Mouse (Mus musculus) granulocyte monocyte progenitor cell, adult 5-6 weeks (primary cell): ENCODE measurements around the gene Fat2. TPM values are rescaled to one million over a fixed set of nuclear protein-coding genes. Genes with fewer than 3 reads are reported as not detected.

Experiments used
- ATAC-seq: replicated peaks from 2 replicates; pipeline ENCODE4 v1.8.0; 2016; ENCODE audit warnings: mild to moderate bottlenecking, moderate TSS enrichment, inconsistent platforms; ENCODE audit not compliant: poor library complexity, severe bottlenecking
- total RNA-seq, 2 experiments: library from RNA; stranded (forward) in 1 of 2; stranded (reverse) in 1 of 2; fragments of 200-712, 200-1000 nt in 1 of 2; fragments of >200 nt in 1 of 2; fragmentation: Nextera tagmentation in 1 of 2; gene quantifications; 2 replicates each; pipeline ENCODE4 v1.2.3; 2014 to 2017

The Fat2 gene
- not detected in 2 replicates for total RNA-seq (2014; fragmentation: Nextera tagmentation)
- total RNA-seq (2017) = not detected in 2 replicates

GRCm38 (mm10) chr11:55336101-55336891 lies at the start of gene Fat2:
Gene Fat2 (minus strand): TSS chr11:55336564.
- no peak for ATAC-seq

DNA sequence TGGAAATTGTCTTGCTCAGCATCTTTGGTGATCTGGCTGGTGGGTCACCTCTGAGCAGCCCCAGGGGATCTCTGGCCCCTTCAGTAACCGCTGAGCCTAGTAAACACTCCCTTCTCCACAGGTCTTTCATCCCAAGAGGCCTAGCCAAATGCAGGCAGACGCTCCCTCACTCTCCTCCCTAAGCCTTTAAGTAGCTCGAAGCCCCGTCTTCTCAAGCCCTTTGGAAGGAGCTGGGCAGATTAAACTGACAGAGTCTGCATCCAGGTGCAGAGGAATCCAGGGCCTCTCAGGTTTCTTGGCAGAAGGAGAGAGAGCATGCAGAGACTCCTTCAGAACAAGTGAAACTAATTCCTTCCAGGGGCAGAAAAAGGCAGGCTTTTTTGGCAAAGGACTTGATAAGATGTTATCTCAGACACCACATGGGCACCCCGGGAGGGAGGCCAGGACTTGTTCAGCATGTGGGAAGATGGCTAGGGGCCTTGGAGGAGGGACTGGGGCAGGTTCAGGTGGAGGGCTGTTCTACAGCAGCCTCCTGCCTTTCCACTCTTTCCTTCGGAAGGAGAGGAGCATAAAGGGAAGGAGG lies 47.2 kb upstream of the Fat2 start:
- no peak for ATAC-seq

DNA sequence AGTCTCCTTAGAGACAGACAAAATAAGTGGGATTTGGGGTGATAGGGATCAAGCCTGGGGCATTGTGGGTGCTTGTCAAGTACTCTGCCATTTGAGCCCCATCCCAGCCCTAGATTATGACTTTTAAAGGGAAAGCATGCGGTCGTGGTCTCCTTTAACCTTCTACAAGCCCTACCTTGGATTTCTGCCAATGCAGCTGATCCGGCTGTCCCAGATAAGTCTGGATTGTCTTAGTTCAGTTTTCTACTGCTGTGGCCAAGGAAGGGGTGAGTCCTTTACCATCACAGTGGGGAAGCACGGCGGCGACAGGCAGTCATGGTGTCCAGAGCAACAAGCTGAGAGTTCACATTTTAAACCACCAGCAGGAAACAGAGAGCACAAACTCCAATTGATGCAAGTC lies 44.5 kb upstream of the Fat2 start:
- ATAC-seq = no peak

DNA sequence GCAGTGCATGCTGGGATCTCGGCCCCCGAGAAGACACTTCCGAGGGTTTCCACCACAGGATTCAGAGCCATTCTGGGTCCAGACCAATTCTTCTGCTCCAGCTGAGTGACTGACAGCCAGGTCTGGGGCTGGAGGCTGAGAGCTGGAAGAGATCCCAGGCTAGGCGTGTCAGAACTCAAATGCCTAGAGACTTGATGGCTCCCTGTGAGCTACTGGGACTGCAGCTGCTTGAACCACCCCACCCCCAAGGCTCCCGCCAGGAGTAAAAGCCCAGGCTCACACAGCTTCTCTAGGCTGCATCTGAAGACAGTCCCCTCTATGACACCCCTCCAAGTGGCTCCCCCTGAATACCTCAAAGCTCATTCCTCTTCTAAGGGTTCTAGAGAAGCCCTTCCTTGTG lies 42.0 kb upstream of the Fat2 start:
- no peak for ATAC-seq

DNA sequence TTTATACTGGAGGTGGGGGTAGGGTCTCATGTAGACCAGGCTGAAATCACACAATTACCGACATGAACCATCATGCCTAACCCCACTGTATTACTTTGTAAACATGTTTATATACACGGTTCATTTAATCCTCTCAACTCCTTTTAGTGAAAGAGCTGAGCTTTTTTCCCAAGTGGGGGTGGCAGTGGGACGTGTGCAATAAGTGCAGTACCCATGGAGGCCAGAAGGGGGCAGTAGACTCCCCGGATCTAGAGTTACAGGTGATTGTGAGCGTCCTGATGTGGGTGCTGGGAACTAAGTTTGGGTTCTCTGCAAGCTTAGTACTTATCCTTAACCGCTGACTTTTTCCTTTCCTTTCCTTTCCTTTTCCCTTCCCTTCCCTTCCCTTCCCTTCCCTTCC lies 37.5 kb upstream of the Fat2 start:
- ATAC-seq = no peak; the same call in 1 of the 2 replicates

- ATAC-seq = no peak
These were observed 37.0 kb upstream of the Fat2 start for GRCm38 (mm10) chr11:55373373-55373772.

GRCm38 (mm10) chr11:55372001-55372400 lies 35.6 kb upstream of the Fat2 start:
- ATAC-seq = no peak

- no peak for ATAC-seq
These were observed 32.7 kb upstream of the Fat2 start for GRCm38 (mm10) chr11:55369093-55369471.

GRCm38 (mm10) chr11:55368388-55369092 lies 32.2 kb upstream of the Fat2 start:
- no peak for ATAC-seq

DNA sequence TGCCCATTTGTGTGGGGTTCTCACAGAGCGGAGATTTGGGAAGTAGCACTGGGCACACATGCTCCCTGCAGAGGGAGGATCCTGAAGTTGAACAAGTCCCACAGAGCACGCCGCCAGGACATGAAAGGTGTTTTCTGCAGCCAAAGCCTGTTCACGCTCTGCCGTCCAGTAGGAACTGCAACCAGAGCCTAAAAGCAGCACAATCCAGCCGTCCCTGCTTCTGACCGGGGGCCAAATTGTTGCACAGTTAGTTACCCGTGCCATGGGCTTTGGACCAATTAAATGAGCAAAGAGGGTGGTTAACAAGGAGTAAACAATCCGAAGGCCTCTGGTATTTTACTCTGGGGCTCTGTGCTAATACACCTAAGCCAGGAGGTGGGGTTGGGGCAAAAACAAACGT lies 31.4 kb upstream of the Fat2 start:
- ATAC-seq = no peak

- no peak for ATAC-seq
These were observed 29.5 kb upstream of the Fat2 start for GRCm38 (mm10) chr11:55365840-55366239.

GRCm38 (mm10) chr11:55365242-55365641 lies 28.9 kb upstream of the Fat2 start:
- ATAC-seq = no peak

DNA sequence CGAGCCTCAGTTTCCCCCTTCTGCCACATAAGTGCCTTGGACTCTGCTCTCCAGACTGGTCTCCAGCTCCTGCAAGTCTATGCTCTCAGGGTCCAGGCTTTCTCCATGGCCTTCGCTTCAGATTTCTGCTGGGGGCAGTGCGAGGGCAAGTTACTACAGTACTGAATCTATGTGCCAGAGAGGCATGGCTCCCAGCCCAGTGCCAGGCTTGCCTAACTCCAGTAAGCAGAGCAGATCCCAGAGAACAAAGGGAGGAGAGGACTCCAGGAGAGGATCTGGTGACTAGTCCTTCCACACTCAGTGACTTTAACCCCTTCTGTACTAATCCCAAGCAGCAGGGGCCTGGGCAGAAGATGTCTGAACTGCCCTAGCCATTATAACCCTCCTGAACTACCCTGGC lies 28.3 kb upstream of the Fat2 start:
- ATAC-seq = no peak

GRCm38 (mm10) chr11:55358094-55358783 lies 21.9 kb upstream of the Fat2 start:
- ATAC-seq = no peak

DNA sequence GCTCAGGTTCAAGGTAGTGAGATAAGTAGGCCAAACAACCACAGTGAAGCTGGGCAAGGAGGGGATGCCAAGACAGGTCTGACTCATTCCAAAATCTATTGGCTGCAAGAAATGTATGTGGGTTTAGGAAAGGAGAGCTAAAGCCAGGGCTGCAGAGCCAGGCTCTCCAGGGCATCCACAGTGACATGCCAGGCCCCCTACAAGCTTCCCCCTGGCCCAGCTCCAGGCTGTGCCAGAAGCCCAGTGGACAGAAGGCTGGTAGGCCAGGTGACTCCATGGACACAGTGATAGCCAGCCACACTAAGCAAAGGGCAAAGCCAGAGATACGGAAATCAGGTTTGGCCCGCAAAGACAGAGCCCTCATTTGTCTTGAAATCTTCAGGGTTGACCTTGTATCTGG lies 20.5 kb upstream of the Fat2 start:
- no peak for ATAC-seq

DNA sequence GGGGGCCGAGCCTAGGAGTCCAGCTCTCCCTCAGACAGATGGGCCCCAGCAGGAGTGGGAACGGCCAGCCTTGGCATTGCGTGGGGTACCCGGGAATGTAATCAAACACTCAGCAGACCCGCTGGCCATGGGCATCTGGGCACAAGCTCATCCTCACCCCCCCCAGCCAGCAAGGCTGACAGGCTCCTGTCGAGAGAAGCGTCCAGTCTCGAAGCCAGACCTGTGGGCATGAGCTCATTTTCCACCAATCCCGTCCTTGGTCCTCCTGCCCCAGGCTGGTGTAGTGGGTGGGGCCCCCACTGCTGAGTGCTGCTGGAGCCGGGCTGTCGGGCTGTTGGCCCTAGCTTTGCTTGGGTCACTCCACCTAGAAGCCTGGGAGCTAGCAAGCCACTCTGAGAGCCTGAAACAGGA lies 5.6 kb upstream of the Fat2 start:
- ATAC-seq = no peak

DNA sequence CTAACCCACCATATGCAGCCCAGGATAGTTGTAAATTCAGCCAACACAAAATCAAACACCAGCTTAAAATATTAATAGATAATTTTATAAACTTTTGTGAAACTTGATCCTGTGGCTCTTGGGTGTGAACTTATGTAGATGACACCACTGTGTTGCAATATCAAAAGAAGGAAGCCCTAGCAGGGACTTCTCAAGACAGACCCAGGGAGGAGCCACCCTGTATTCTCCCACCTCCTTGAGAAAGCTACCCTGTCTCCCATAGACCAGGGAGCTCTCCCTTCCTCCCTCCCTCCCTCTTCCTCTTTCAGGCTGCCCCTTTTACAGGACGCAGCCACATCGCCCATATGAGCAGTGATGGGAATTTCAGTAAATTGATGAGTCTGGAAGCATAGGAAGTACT lies 4.4 kb upstream of the Fat2 start:
- ATAC-seq = peak; percentile 86

DNA sequence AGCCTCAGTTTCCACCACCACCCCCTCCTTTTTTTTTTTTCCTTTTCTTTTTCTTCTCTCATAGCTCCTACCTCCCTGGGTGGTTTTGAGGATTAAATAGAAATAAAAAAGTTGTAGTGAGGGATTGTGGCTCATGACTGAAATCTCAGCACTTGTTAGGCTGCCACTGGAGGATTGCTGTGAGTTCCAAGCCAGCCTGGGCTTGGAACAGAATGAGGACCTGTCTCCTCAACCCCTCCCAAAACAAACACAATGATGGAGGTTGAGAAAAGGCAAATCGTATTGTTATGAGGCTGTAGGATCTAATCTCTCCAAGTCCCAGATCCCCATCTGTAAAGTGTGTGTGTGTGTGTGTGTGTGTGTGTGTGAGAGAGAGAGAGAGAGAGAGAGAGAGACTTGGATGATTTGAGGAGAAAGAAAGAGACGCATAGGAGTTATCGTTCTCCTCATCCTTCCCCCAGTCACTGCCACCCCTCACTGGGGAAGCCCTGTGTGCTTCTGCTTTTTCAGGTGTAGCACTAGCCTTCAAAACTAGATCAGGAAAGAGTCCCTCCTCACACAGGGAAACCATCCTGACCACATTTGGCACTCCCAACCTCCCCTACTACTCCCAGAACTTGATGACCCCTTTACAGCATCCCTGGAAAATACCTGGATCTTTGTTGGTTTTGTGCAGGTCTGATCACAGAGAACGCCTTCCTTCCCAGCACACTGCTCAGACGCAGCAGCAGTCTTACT lies 837 bp upstream of the Fat2 start:
- ATAC-seq = no peak

DNA sequence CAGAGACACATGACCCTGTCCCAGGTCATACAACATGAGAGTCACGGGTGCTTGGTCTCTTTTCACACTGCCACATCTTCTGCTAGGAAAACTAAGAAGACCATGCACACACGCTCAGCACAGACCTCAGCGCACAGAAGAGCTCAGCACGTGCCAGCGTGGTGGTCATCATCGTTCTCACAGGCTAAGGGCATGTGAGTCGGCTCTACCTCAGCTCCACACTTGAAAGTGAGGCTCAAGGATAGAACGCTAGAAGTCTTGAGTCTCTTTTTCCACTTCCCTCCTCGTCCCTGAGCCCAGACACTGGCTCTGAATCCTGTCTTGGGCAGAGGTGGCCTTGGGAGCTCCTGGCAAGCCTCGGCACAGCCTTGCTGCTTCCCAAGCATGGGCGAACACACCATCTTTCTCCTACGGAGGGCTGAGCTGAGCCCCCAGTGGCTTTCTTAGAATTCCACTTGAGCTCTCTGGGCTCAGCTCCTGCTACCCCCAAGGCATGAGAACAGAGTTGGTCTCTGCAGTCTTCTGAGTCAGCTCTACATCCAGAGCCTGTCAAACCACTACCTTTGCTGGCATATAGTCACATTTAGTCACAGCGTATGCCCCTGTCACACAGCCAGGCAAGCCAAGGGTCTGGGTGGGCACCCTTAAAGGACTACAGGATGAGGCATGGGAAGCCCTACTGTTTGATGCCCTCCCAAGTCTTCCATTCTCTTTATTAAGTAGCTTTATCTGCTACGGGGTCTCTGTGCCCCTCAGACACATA lies 869 bp downstream of the Fat2 start:
- ATAC-seq = no peak
